Mouse (Mus musculus): Measurements from ENCODE around the gene Tbcc. TPM values are rescaled to one million over a fixed set of nuclear protein-coding genes. Genes with fewer than 3 reads are reported as not detected.

The Tbcc gene
- polyA plus RNA-seq, 1 experiment from 2014 or later, result 84.3 TPM

DNA sequence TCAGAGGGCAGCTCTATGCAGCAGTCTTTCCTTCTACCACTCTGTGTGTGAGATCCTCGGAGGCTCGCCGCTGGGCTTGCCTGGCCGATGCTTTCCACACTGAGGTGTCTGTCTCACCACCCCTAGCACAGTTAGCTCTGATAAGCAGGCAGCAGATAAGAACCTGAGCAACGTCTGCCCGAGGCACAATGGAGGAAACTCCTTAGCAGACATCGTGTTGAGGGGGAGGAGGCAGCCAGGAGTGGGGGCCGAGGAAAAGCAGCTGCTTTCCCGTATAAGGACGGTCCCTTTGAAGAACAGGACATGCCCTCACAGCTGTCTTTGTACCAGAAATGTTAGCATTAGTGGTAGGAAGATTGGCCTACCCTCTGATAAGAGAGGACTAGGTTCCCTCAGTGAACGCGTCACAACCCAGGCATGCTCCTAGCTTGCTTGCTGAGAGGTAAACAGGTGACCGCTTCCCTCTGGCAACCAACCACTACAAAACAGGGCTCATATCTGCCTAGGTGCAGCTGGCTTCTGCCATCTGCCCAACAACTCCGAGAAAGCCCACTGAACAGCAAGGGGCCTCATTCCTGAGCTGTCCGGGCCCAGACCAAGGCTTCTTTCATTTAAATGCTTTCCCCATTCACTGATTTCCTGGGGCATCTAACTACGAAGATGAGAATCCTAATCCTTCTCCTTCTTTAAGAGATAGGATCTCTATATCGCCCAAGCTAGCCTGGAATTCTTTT, 4.4 kb upstream of the Tbcc start:
- no peak overlapping the region for H3K27ac ChIP-seq (ENCODE audit: low read depth, low read length)
- DNase-seq (ENCODE audit: low spot score) (no peak), ATAC-seq (ENCODE audit: low FRiP score) (no peak)
- no peaks in the 10 kb centered on the region for H3K9me3 ChIP-seq (ENCODE audit: control insufficient read depth, low read length)
- no peak overlapping the region for H3K4me2 ChIP-seq (replicated peaks; ENCODE audit: low read depth, low read length)
- no peak overlapping the region for H3K9ac ChIP-seq (ENCODE audit: low read depth, low read length)
- H3K4me3 ChIP-seq (ENCODE audit: low read depth, low read length), result no peak overlapping the region
- H3K36me3 ChIP-seq (ENCODE audit: control insufficient read depth, insufficient read depth, low read length), result no peaks in the 10 kb centered on the region
- no peaks in the 10 kb centered on the region for H3K27me3 ChIP-seq (ENCODE audit: control insufficient read depth, insufficient read depth, low read length)
- 0 out of 2 replicates have a peak, but pooled peaks cover 2% of the 10 kb centered on the region for H3K4me1 ChIP-seq (replicated peaks; ENCODE audit: control insufficient read depth, insufficient read depth, low read length)
- 62% methylated on average over 17 of the region's 17 CpGs for WGBS

- peak overlapping the region; percentile 76; the same call in 1 of the 2 replicates for H3K4me3 ChIP-seq (ENCODE audit: low read depth, low read length)
- H3K36me3 ChIP-seq (ENCODE audit: control insufficient read depth, insufficient read depth, low read length), result no peaks in the 10 kb centered on the region
- peak overlapping the region; percentile 95 for H3K4me2 ChIP-seq (replicated peaks; ENCODE audit: low read depth, low read length)
- ATAC-seq (ENCODE audit: low FRiP score) (no peak), DNase-seq (ENCODE audit: low spot score) (peak; percentile 48)
- peaks cover 13% of the 10 kb centered on the region for H3K4me1 ChIP-seq (replicated peaks; ENCODE audit: control insufficient read depth, insufficient read depth, low read length)
- no peaks in the 10 kb centered on the region for H3K27me3 ChIP-seq (ENCODE audit: control insufficient read depth, insufficient read depth, low read length)
- 37% methylated on average over 16 of the region's 16 CpGs for WGBS
- H3K9ac ChIP-seq (ENCODE audit: low read depth, low read length), result peak overlapping the region; percentile 66; the same call in 1 of the 2 replicates
- no peaks in the 10 kb centered on the region for H3K9me3 ChIP-seq (ENCODE audit: control insufficient read depth, low read length)
- peak overlapping the region; percentile 92 for H3K27ac ChIP-seq (ENCODE audit: low read depth, low read length)
Observed at GRCm38 (mm10) chr17:46888511-46889212, 1.8 kb upstream of the Tbcc start.

DNA sequence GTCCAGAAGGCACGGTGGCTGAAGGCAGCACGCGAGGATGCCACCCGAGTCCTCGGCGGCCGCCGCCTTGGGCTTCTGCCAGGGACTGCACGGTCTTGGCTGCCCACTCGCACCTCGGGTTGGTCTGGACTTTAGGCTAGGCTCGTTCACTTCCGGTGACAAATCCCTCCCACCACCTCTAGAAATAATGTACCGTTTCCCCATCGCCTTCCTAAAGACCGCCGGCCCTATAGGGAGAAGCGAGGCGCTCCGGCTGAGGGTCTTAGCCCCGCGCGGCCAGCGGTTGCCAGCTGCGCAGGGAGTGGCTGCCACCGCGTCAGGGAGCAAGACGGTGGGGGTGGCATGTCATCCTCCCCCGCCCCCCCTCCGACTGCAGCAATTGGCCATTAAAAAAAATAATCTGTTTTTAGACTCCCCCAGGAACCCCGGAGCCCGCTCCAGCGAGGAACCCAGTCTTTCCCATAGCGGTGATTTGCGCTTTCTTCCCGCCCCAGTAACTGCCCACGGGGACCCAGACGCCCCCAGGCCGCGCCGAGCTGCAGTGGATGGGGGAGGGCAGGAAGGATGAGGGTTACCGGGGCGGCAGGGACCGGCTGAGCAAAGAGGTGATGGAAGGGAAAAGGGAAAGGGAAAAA, 917 bp upstream of the Tbcc start:
- Histone ChIP-seq H3K4me2 (replicated peaks; ENCODE audit: low read depth, low read length) (peak overlapping the region; percentile 95), H3K4me3 (ENCODE audit: low read depth, low read length) (peak overlapping the region; percentile 76), H3K9ac (ENCODE audit: low read depth, low read length) (peak overlapping the region; percentile 66), H3K27me3 (ENCODE audit: control insufficient read depth, insufficient read depth, low read length) (no peaks in the 10 kb centered on the region), H3K9me3 (ENCODE audit: control insufficient read depth, low read length) (no peaks in the 10 kb centered on the region), H3K27ac (ENCODE audit: low read depth, low read length) (peak overlapping the region; percentile 92), H3K4me1 (replicated peaks; ENCODE audit: control insufficient read depth, insufficient read depth, low read length) (peaks cover 13% of the 10 kb centered on the region), H3K36me3 (ENCODE audit: control insufficient read depth, insufficient read depth, low read length) (no peaks in the 10 kb centered on the region)
- ATAC-seq (ENCODE audit: low FRiP score), result peak; percentile 75
- peak; percentile 81 for DNase-seq (ENCODE audit: low spot score)
- under 1% methylated on average over 44 of the region's 44 CpGs for WGBS

DNA sequence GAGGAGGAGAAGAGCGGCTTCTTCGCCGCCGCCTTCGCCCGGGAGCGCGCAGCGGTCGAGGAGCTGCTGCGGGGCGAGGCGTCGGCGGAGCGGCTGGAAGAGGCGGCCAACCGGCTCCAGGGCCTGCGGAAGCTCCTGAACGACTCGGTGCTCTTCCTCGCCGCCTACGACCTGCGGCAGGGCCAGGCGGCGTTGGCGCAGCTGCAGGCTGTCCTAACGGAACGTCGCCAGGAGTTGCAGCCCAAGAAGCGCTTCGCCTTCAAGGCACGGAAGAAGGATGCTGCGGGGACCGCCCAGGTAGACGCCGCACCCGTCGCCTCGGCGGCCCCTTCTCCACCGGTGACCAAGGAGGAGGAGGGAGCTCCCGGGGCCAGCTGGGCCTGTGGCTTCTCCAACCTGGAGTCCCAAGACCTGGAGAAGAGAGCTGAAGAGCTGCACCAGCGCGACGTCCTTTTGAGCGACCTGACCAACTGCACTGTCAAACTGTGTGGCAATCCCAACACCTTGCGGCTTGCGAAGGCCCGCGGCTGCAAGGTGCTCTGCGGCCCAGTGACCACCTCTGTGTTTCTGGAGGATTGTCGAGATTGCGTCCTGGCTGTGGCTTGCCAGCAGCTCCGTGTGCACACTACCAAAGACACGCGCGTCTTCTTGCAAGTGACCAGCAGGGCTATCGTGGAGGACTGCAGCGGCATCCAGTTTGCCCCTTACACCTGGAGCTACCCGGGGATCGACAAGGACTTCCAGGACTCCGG, 535 bp downstream of the Tbcc start:
- ATAC-seq (ENCODE audit: low FRiP score), result peak; percentile 20; the same call in 1 of the 2 replicates
- Histone ChIP-seq H3K4me1 (replicated peaks; ENCODE audit: control insufficient read depth, insufficient read depth, low read length) (peaks cover 13% of the 10 kb centered on the region), H3K27ac (ENCODE audit: low read depth, low read length) (peak overlapping the region; percentile 49), H3K9me3 (ENCODE audit: control insufficient read depth, low read length) (no peaks in the 10 kb centered on the region), H3K4me3 (ENCODE audit: low read depth, low read length) (peak overlapping the region; percentile 76), H3K27me3 (ENCODE audit: control insufficient read depth, insufficient read depth, low read length) (no peaks in the 10 kb centered on the region), H3K4me2 (replicated peaks; ENCODE audit: low read depth, low read length) (peak overlapping the region; percentile 94), H3K36me3 (ENCODE audit: control insufficient read depth, insufficient read depth, low read length) (no peaks in the 10 kb centered on the region), H3K9ac (ENCODE audit: low read depth, low read length) (peak overlapping the region; percentile 85)
- peak; percentile 49 for DNase-seq (ENCODE audit: low spot score)
- 2% methylated on average over 64 of the region's 64 CpGs for WGBS

GRCm38 (mm10) chr17:46895426-46895825, 4.9 kb downstream of the Tbcc start:
- Histone ChIP-seq H3K27me3 (ENCODE audit: control insufficient read depth, insufficient read depth, low read length) (no peaks in the 10 kb centered on the region), H3K4me2 (replicated peaks; ENCODE audit: low read depth, low read length) (no peak overlapping the region), H3K27ac (ENCODE audit: low read depth, low read length) (no peak overlapping the region), H3K9ac (ENCODE audit: low read depth, low read length) (no peak overlapping the region), H3K36me3 (ENCODE audit: control insufficient read depth, insufficient read depth, low read length) (no peaks in the 10 kb centered on the region), H3K4me3 (ENCODE audit: low read depth, low read length) (no peak overlapping the region), H3K9me3 (ENCODE audit: control insufficient read depth, low read length) (no peaks in the 10 kb centered on the region), H3K4me1 (replicated peaks; ENCODE audit: control insufficient read depth, insufficient read depth, low read length) (peaks cover 11% of the 10 kb centered on the region)
- WGBS, result 94% methylated on average over 9 of the region's 9 CpGs
- DNase-seq (ENCODE audit: low spot score), result no peak
- no peak for ATAC-seq (ENCODE audit: low FRiP score)

- Histone ChIP-seq H3K4me3 (ENCODE audit: low read depth, low read length) (no peak overlapping the region), H3K27ac (ENCODE audit: low read depth, low read length) (no peak overlapping the region), H3K36me3 (ENCODE audit: control insufficient read depth, insufficient read depth, low read length) (no peaks in the 10 kb centered on the region), H3K27me3 (ENCODE audit: control insufficient read depth, insufficient read depth, low read length) (no peaks in the 10 kb centered on the region), H3K4me1 (replicated peaks; ENCODE audit: control insufficient read depth, insufficient read depth, low read length) (peaks cover 2% of the 10 kb centered on the region; the same call in 1 of the 2 replicates), H3K9ac (ENCODE audit: low read depth, low read length) (no peak overlapping the region), H3K4me2 (replicated peaks; ENCODE audit: low read depth, low read length) (no peak overlapping the region), H3K9me3 (ENCODE audit: control insufficient read depth, low read length) (no peaks in the 10 kb centered on the region)
- no peak for ATAC-seq (ENCODE audit: low FRiP score)
- no peak for DNase-seq (ENCODE audit: low spot score)
- WGBS, result 46% methylated on average over 13 of the region's 13 CpGs
Observed at GRCm38 (mm10) chr17:46897221-46897950, 6.9 kb downstream of the Tbcc start.

GRCm38 (mm10) chr17:46900941-46901340, 10.5 kb downstream of the Tbcc start:
- no peaks in the 10 kb centered on the region for H3K9me3 ChIP-seq (ENCODE audit: control insufficient read depth, low read length)
- no peak overlapping the region for H3K4me3 ChIP-seq (ENCODE audit: low read depth, low read length)
- DNase-seq (ENCODE audit: low spot score), result no peak
- no peak for ATAC-seq (ENCODE audit: low FRiP score)
- H3K9ac ChIP-seq (ENCODE audit: low read depth, low read length), result no peak overlapping the region
- H3K27me3 ChIP-seq (ENCODE audit: control insufficient read depth, insufficient read depth, low read length), result no peaks in the 10 kb centered on the region
- no peak overlapping the region for H3K27ac ChIP-seq (ENCODE audit: low read depth, low read length)
- no peaks in the 10 kb centered on the region for H3K4me1 ChIP-seq (replicated peaks; ENCODE audit: control insufficient read depth, insufficient read depth, low read length)
- WGBS, result 51% methylated on average over 2 of the region's 2 CpGs
- H3K36me3 ChIP-seq (ENCODE audit: control insufficient read depth, insufficient read depth, low read length), result no peaks in the 10 kb centered on the region
- no peak overlapping the region for H3K4me2 ChIP-seq (replicated peaks; ENCODE audit: low read depth, low read length)
